Mouse (Mus musculus) adrenal gland, adult 8-10 months (tissue): ENCODE results near the gene Fkbp1a. TPM values are rescaled to one million over a fixed set of nuclear protein-coding genes. Genes with fewer than 3 reads are reported as not detected.

Source experiments
- DNase-seq: peaks from one replicate; pipeline ENCODE4 v3.0.0; 2022
- total RNA-seq, 4 experiments: library from RNA; stranded (reverse); gene quantifications; 2 replicates each; pipeline ENCODE4 v1.2.4; 2022

Fkbp1a gene
- total RNA-seq, 4 experiments from 2014 or later = 231 to 315 (median 255) TPM

DNA sequence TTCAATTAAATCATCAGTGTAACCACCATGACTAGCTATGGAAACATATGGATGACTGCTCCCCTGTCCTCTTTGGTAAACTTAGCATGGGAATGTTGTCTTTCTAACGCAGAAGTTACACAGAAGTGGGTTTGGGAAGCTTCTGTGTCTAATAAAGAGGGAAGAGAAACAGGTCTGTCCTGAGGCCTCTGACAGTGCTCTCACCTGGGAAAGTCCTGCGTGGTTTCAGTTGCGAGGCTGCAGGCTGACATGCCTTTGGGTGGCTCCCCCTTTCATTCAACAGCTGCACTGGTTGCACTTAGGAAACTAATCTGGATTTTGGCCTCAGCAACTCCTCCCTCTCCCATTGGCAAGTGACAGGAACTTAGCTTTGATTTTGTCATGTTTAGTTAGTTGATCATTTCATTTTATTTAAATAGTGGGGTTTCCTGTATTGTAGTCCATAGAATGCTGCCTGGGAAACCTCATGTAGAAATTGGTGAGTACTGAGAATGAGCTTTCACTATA lies 7.4 kb downstream of the Fkbp1a start:
- DNase-seq = no peak

DNA sequence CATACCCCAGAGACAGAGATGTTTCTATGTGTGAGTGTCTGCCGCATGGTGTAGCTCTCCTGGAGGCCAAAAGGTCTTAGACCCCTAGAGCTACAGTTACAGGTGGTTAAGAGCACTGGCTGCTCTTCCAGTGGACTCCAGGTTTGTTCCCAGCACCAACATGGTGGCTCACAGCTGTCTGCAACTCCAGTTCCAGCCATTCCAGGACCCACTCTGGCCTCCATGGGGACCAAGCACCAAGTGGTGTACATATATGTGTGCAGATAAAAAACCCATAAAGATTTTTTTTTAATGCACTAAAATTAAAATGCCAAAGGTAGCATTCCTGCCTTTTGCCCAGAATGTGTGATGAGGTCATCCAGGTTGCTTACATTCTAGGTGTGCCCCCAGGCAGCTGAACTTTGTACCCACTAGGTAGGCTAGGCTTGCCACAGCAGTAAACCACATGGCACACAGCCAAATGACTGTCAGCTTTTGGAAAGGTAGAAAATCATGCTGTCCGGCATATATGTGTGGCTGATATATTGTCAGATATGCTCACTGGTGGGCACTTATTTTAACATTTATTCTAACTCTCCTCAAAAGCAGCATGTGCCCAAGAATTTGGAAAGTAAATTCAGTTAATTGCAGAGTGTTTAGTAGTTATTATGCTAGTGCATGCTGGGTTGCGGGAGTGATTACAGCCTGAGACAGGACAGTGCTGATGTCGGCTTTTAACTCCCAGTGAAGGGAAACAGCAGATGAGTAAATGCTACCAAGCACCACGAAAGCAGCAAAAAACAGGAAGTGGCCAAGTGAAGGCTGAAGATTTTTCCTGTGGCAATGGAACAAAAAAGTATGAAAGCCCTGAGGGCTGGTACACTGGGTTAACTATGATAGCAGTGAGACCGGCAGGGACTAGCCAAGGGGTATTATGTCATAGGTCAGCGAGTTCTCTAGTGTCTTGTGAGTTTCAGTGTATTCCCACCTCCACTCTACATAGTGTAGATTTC lies 20.9 kb downstream of the Fkbp1a start:
- DNase-seq = no peak

DNA sequence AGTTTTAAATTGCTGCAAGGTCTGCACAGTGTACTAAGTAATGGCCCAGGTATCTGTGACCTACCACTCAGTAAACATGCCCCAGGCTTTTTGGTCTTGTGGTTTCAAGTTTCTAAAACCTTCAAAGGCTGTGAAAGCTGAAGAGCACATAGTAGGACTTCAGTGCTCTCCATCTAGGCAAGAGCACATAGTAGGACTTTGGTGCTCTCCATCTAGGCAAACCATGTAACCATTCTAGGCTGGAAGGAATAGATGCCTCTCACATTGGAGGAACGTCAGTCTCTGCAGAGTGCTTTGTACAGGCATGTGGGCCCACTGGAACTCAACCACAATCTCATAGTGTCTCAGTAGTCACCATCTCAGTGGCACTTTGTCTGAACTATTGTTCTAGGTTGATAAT lies 21.7 kb downstream of the Fkbp1a start:
- DNase-seq = no peak

DNA sequence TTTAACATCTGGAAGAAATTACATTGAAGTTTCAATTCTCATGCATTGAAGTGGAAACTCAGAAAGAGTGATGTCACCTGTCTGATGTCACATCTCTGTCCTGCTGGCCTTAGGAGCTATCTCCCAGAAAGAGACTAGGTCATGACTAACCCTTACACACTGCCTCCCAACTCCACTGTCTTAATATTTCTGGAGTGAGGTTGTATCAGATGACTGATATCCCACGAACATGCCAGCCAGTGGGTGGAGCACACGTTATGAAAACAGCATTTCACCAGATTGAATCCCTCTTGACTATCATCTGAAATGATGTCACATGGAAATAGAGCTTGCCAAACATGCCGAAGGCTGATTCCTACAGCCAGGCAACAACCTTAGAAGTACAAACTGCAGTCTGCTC lies 22.7 kb downstream of the Fkbp1a start:
- DNase-seq = peak; percentile 33

DNA sequence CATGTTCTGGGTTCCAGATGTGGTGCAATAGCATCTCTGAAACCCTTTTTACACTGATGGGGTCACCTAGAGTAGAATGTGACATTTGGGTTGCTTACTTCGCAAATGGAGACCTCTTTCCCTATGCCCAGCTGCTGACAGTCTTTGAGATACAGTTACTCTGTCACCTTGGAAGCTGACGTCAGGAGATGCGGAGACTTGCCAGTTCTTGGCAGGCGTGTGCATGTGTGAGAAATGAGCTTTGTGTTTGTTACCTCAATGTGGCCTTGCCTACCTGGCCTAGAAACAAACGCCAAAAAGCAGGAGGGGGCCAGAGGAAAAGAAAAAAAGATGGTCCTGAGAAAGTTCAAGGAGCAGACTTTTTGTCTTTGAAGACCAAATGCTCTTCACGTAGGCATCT lies 24.6 kb downstream of the Fkbp1a start:
- peak; percentile 36 for DNase-seq

DNA sequence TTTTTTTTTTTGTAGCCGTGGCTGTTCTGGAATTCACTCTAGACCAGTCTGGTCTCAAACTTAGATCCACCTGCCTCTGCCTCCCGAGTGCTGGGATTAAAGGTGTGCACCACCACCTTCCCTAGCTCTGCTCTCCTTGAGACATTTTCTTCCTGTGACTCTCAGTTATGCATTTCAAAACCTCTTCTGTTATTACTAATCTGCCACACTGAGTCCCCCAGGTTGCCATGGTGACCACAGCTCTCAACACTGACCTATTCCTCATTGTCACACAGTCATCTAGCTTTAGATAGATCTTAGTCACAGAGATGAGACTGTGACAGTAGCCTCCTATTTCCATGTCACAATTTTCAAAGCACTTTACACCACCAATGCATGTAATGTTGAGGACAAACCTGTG lies 27.2 kb downstream of the Fkbp1a start:
- peak; percentile 56 for DNase-seq

DNA sequence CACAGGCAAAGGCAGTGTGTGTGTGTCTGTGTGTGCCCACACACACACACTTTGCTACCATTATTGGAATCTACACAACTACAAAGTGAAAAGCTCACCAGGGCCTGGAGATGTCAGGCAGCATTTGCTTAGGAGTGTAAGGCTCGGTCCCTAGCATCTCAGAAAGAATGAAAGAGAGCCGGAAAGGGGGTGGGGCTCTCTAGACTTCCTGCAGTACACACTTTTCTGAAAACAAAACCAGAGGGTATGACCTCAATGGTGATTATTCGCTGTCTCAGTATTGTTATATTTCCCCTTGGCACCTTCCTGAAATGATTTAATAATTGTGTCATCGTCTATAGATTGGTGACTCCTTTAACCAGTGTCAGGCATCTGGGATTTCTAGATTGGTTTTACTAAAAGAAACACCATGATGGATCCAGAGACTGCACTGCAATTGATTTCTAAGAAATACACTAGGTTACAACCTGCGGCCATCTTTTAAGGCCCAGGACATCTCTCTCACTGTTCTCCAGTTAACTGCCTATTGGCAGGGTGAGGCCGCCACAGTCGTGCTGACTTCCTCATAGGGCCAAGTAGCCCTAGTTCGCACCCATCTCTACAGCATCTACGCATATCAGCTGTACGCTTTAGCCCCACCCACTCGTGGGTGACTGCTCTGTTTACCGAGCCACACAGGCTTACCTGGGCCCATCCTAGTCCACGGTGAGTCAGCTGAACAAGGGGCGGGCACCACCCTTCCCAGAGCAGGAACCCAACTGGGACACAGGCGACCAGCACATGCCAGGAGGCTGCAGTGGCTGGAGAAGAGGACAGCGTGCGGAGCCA lies 29.8 kb downstream of the Fkbp1a start, which contains the start of gene Sdcbp2:
Gene Sdcbp2, plus strand, starts transcription at position 750 of the 828 bp plus-strand sequence.
- DNase-seq = no peak

DNA sequence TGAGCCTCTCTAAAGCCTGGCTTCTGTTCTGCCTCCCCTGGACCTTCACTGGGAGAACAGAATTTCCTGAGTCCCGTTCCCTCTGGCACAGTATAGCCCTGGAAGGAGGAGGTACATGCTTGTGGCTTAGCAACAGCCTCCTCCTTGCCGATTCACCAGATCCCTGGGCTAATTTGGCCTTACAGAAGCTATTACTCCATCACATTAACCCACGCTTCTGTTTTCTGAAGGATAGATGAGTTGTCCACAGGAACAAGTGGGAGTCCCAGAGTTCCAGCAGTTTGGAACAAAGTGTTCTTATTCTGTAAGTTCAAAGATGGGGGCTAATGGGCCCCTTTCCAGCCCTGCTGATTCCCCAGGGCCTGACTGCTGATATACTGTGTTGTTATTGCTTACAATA lies 31.4 kb downstream of the Fkbp1a start:
- no peak for DNase-seq

DNA sequence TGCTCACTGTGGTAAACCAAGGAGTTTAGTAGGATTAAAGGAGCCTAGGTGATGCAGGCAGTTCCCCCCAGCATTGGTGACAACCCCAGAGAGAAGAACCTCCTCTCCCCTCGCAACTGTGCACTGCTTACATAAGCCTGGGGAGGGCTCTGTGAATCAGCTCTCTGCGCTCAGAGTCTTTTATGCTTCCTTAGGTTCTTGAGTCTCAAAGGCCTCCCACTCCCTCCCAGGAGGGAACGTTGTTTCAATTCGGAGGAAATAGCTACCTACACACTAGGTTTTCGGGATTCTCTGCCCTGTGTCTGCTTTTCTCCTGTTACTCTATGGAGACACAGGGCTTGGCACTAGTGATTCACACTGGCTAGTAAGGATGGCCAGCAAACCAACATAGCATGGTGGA lies 32.3 kb downstream of the Fkbp1a start:
- no peak for DNase-seq

DNA sequence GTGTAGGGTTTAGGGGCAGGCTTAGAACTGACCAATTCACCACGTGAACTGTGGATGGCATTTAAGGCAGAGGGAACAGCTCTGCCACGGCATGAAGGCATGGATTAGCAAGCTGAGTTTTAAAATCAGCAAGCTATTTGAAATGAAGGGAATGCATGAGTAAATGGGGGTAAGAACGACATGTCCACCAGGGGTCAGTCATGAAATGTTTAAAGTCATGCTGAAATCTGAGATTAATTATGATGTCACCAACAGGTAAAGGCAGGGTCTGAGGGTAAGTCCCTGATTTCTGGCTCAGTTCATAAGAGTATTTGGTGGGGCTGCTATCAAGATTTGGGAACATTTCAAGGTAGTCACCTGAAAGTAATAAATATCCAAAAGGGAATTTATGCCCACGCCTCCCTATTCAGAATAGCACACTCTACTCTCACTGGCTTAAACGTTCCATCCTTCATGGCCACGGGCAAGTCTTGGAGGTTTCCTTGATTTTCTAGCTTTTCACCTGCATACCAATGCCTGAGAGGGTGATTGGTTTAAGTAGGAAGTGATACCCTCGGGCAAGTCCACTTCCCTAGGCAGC lies 32.9 kb downstream of the Fkbp1a start:
- DNase-seq = no peak

DNA sequence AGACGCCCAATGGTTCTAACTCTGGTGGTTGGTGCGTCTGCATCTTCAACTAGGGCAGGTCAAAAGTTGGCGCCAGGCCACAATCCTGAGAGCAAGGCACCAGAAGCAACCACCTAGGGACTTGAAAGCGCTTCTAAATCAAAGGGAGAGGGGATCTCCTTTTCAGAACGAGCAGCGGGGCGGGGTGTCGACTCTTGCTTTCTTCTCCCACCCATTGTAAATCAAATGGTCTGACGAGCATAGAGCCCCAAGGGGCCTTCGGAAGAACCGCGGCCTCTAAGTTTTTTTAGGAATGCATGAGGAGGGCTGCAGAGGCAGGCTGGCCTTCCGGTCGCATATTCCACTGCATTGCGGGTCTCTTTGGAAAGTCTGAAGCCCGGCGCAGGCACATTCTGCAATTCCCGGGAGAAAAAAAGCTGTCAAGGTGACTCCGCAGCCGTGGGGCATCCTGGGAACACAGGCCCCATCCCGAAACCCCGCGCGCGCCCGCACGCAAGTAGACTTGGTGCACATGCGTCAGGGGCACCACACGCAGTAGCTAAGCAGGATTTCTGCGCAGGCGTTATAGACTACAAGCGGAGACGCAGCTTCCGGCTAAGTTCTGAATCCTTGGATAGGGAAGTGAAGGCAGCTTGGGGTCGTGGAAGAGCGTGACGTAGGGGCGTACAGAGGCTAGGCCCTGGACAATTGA lies 33.6 kb downstream of the Fkbp1a start:
- peak; percentile 89 for DNase-seq

DNA sequence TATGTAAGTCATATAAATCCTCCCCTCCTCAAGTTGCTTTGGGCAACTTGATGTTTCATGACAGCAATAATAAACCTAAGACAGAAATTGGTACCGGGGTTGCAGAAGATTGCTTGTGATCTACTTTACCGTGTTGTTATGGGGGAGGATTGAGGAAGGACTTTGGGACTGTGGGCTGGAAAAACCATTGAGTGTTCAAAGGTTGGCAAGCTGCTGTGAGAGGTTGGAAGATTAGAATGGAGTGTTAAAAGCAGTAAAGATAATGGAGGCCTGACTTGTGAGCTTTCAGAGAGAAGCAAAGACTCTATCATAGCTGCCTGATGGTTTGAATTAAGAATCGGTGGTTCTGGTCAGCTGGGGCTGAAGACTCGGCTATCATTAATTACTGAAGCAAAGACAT lies 36.9 kb downstream of the Fkbp1a start:
- DNase-seq = no peak

DNA sequence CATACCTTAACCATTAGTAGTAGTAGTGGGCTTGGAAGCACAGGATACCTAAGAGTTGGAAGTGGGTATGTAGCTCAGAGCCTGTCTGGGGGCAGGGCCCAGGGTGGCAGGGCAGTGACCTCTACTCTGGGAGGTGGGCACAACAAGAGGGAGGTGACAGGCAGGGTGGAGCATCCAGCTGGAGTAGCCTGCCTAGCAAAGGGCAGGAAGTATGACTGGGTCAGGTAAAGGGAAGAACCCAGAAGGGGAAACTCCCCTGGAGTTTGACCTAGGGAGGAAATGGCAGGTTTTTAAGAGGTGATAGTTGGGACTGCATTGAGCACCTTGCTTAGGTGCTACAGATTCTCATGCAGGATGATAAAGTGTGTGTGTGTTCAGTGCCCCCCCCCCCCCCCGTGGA lies 38.7 kb downstream of the Fkbp1a start:
- no peak for DNase-seq

DNA sequence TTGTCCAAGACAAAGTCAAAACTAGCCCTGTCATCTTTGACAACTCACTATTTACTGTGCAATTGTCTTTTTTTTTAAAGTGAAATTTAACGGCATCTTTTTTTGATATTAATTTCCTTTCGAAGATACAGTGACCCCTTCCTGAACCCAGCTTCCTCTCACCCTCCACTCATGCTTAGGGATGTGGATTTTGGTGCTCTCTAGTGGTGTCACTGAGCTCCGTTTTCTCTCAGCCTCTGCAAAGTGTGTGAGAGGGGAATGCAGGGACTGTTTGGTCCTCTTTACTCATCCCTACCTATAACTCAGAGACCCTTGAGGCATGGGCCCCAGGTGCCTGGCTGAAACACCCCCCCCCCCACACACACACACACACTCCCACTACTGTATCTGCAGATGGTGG lies 43.7 kb downstream of the Fkbp1a start:
- DNase-seq = no peak

DNA sequence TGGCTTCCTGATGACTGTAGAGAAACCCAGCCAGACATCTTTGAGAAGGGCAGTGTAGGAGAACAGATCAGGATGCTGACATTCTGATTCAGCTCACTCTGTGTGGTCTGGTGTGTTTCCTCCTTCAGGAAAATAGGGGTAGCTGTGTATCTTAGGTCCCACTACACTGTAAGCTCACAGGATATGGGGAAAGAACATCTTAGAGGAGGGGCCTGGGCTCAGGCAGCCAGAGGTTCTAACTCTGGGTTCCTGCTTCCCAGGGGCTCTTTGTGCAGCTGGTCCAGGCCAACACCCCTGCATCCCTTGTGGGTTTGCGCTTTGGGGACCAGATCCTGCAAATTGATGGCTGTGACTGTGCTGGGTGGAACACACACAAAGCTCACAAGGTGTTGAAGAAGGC lies 44.5 kb downstream of the Fkbp1a start:
- DNase-seq = no peak

DNA sequence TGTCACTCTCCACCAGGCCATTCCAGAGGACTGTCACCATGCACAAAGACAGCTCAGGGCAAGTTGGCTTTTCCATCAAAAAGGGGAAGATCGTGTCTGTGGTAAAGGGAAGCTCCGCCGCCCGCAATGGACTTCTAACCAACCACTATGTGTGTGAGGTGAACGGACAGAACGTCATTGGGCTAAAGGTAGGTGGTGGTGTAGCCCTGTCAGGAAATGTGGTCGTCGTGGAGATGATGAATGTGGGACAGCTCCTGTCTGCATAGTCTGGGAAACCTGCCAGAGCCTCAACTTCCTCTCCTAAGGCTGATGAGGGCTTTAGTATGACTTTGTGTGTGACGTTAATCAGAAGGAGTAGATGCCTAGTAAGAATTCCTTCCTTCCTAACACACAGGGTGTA lies 45.0 kb downstream of the Fkbp1a start:
- DNase-seq = no peak

DNA sequence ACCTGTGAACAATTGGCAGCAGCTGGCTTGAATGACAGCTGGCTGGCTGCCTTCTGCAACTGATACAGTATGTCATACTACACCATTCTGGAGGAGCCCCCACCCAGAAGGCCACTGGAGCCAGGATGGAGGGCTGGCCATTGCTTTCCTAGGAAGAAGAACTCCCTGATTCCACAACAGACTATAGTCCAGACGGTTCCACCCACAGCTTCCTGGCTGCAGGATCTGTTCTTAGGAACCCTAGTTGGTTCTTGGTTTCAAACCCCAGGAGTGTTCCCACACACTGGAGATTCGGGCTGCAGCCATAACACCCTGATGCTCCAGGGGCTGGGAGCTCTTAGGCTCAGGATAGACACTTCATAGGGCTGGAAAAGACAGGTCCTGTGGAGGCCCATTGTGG lies 55.8 kb downstream of the Fkbp1a start:
- no peak for DNase-seq

DNA sequence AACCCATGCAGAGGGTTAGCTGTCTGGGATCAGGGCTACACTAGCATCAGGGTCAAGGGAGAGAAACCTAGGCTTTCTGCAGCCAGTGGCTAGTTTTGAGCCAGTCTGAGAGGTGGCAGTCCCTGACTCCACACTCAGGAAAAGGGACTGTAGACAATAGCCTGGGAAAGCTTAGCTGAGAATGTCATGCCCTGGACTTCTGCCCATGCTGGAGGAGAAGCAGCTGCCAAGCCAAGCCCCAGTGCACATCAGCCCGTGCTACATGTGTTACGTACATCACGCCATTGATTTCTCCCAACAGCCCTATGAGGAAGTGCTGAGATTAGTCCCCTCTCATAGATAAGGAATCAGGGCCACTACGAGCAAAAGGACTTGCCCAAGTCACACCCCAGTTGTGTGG lies 59.8 kb downstream of the Fkbp1a start:
- no peak for DNase-seq

DNA sequence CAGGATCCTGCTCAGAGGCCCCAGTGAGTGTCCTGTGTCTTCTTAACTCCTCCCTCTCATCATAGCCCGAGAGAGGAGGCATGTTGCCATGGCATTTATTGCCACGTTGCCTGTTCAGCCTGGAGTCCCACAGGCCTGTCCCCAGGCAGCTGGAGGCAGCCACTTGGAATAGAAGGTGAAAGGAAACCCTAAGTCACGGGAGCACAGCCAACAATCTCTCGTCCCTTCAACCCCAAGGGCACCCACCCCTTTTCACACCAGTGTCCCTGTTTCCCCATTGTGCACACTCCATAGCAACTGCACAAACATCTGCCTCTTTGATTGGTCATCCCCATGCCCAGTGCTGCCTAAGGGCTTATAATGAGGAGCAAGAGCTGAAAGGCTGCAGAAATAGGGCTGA lies 61.3 kb downstream of the Fkbp1a start:
- no peak for DNase-seq

DNA sequence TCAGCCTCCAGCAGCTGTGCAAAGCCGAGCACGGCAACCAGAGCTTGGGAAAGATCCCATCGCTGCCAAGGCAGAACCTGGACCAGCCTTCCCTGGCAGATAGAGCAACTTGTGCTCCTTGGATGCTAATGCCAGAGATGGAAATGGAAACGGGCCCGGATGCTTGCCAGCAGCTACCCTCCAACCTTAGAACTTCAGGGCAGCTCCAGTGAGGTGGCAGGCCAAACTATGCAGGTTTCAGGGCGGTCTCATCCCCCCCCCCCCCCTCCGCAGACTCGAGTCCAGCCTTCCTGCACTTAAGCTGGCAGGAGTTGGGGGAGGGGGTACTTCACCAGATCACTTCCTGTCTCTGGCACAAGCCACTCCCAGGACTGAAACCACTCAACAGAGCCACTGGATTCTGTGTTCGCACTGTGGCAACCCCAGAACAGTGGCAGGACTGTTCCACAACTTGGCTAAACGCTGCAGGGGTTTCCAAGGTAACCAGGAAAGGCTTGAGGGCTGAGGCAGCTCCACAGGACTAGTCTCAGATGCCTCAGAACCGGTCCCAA lies 63.2 kb downstream of the Fkbp1a start:
- no peak for DNase-seq

DNA sequence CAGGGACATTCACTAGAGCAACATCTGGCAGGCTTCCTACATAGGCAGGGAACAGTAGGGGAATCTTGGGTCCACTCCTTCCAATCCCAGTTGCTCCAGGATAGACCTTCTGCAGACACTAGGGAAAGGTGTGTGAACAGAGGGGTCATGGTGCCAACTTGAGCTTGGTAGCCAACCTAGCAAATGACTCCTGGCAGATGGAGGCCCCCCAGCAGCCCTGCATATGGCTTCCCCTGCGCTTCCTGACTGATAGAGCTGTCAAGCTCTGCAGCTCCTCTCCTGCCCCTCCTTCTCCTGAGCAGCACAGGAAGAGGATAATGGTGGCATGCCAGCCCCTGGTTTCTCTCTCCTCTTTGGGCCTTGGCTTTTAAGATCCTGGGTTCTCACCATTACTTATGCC lies 66.2 kb downstream of the Fkbp1a start:
- DNase-seq = no peak

DNA sequence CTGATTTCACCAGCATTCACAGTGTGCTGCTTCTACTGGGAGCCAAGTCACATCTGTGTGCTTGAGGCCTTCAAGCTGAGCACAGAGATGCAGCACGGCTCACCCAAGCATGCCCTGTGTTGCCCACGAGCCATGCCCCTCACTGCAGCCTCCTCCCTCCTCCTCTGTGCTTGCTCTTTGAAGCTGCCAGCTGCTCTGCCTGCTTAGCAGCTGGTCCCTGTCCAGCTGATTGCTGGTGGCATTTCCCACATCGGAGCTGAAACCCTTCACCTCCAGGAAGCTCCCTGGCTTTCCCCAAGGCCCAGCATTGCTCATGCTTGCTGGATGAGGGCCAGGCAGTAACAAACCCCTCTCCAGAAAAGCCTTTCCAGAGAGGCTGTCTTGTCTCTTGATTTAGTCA lies 67.7 kb downstream of the Fkbp1a start:
- DNase-seq = peak; percentile 15
